Comparison of ENCODE assay signal across 10 mouse cellular contexts in the genomic region with DNA sequence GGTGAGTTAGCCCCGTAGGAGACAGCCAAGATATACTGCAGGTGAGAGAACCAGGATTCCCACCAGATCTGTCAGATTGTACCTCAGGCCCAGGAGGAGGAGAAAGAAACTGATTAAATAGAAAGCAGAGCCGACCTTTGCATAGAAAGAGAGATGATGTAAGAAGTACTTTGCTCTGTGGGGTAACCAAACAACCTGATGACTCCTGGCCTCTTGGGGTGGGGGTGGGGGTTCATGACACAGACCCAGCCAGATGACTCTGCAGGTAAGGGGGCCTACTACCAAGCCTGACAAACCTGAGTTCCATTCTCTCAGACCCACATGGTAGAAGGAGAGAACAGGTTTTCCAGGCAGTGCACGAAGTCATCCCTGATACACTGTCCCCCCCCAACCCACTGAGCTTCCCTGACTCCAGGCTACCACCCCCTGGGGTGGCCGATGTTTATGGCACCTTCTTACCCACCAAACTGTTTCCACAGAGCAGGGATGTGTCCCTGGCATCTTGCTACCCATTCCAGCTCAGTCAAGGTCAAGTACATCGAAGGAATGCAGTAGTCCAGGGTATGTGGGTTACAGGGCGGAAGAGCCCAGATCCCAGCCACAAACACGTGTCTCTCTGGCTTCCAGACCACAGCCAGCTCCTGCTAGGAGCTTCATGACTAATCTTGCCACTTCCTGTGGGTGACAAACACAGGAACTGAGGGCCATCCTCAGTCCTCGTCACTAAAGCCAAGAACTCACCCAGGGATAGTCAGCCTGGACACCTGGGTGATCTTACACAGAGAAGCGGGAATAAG. TPM values are rescaled to one million over a fixed set of nuclear protein-coding genes. Genes with fewer than 3 reads are reported as not detected.
DNase-seq lines count a peak whose midpoint lies in the region; ATAC-seq and TF ChIP-seq lines count a peak whose summit lies in the region.
"Had no signal": no experiment of that assay in that cellular context is flagged by ENCODE, and none has a peak within 500 bp of the region (broad histone marks: within the 10 kb centered on the region; RNA-seq: fewer than 3 reads in every experiment).

No protein-coding gene starts in this region.

- no peak overlapping the region for H3ac ChIP-seq in myocyte (ENCODE audit: control insufficient read depth, insufficient read length)

- H3K4me3 ChIP-seq in heart, embryonic 16.5 days (ENCODE audit: low read length) = no peak overlapping the region
- H3K4me3 ChIP-seq in myocyte = no peak overlapping the region
- H3K4me3 ChIP-seq in midbrain, embryonic 14.5 days (replicated peaks; ENCODE audit: low read depth, low read length) = no peak overlapping the region
- H3K4me3 ChIP-seq: midbrain, embryonic 13.5 days had no signal

- no peak for TF ChIP-seq POLR2A in myocyte (IDR thresholded peaks at IDR 0.05; ENCODE audit: insufficient read length, low read depth)

- intact Hi-C loops in heart, postnatal 25 days (cut with DNase I) = no loop called here

- 56% methylated on average over 9 of the region's 9 CpGs for WGBS in heart, embryonic 16.5 days
- 85% methylated on average over 9 of the region's 9 CpGs for WGBS in midbrain, embryonic 14.5 days

- H3K9ac ChIP-seq in heart, embryonic 16.5 days (ENCODE audit: low read length) = no peak overlapping the region
- H3K9ac ChIP-seq in midbrain, embryonic 14.5 days (replicated peaks; ENCODE audit: low read length) = no peak overlapping the region
- H3K9ac ChIP-seq: midbrain, embryonic 13.5 days had no signal

- no peaks in the 10 kb centered on the region for H3K9me3 ChIP-seq in heart, embryonic 16.5 days (replicated peaks; ENCODE audit: control insufficient read depth, low read length)
- H3K9me3 ChIP-seq in midbrain, embryonic 14.5 days (ENCODE audit: control insufficient read depth, low read length) = no peaks in the 10 kb centered on the region
- H3K9me3 ChIP-seq: midbrain, embryonic 13.5 days had no signal

- H3K4me2 ChIP-seq in heart, embryonic 16.5 days (ENCODE audit: low read depth, low read length) = no peak overlapping the region
- H3K4me2 ChIP-seq in myocyte (ENCODE audit: low read depth) = peak overlapping the region; percentile 87
- H3K4me2 ChIP-seq in midbrain, embryonic 14.5 days (ENCODE audit: low read length) = no peak overlapping the region
- H3K4me2 ChIP-seq: midbrain, embryonic 13.5 days had no signal

- no peak for DNase-seq in heart, postnatal 25 days (ENCODE audit: low spot score)
- peak; percentile 41 for DNase-seq in adrenal gland, postnatal 25 days
- peak; percentile 58 for DNase-seq in kidney, postnatal 10 days
- DNase-seq in thymus, postnatal 25 days = no peak
- DNase-seq in frontal cortex, postnatal 14 days (ENCODE audit: low spot score in 2 of 2) = no peak
- DNase-seq in midbrain, embryonic 14.5 days = no peak
- DNase-seq: cerebellum, postnatal 14 days had no signal

- H3K36me3 ChIP-seq in heart, embryonic 16.5 days (ENCODE audit: control insufficient read depth, insufficient read depth) = no peaks in the 10 kb centered on the region
- no peaks in the 10 kb centered on the region for H3K36me3 ChIP-seq in myocyte (ENCODE audit: control insufficient read depth, insufficient read depth)
- H3K36me3 ChIP-seq in midbrain, embryonic 14.5 days (ENCODE audit: control insufficient read depth, insufficient read depth, low read length) = no peaks in the 10 kb centered on the region
- H3K36me3 ChIP-seq: midbrain, embryonic 13.5 days had no signal

- H3K4me1 ChIP-seq in heart, embryonic 16.5 days (ENCODE audit: control insufficient read depth, insufficient read depth, low read length) = peaks cover 22% of the 10 kb centered on the region
- no peaks in the 10 kb centered on the region for H3K4me1 ChIP-seq in midbrain, embryonic 14.5 days (ENCODE audit: control insufficient read depth, insufficient read depth, low read length)

- H3K27me3 ChIP-seq in heart, embryonic 16.5 days (ENCODE audit: control insufficient read depth, insufficient read depth, low read length) = no peaks in the 10 kb centered on the region; the same call in 1 of the 2 replicates
- no peaks in the 10 kb centered on the region for H3K27me3 ChIP-seq in myocyte (ENCODE audit: control insufficient read depth, insufficient read depth, insufficient read length)
- no peaks in the 10 kb centered on the region for H3K27me3 ChIP-seq in midbrain, embryonic 14.5 days (ENCODE audit: control insufficient read depth, insufficient read depth, low read length)

- H3K27ac ChIP-seq in heart, embryonic 16.5 days (ENCODE audit: low read length) = no peak overlapping the region
- H3K27ac ChIP-seq in midbrain, embryonic 14.5 days (replicated peaks; ENCODE audit: low read depth, low read length) = no peak overlapping the region
- H3K27ac ChIP-seq: midbrain, embryonic 13.5 days had no signal

- peak; percentile 25 for ATAC-seq in heart, embryonic 16.5 days (replicated peaks; ENCODE audit: extremely low read depth, insufficient read depth, low FRiP score)
- ATAC-seq in midbrain, embryonic 14.5 days (ENCODE audit: low FRiP score, low TSS enrichment) = no peak
- ATAC-seq: midbrain, embryonic 13.5 days had no signal

- peaks cover 78% of the 10 kb centered on the region for H3K79me2 ChIP-seq in myocyte (ENCODE audit: control insufficient read depth, insufficient read depth)

TF ChIP-seq in myocyte, 11 proteins besides CTCF, POLR2A, EP300 and RAD21:
- TF ChIP-seq E2F4 (IDR thresholded peaks at IDR 0.05; ENCODE audit: insufficient read depth) (no peak), SRF (IDR thresholded peaks at IDR 0.05; ENCODE audit: control insufficient read depth, insufficient read length, low read depth) (no peak), USF1 (IDR thresholded peaks at IDR 0.05; ENCODE audit: low read depth) (peak; percentile 58), CEBPB (IDR thresholded peaks at IDR 0.05; ENCODE audit: insufficient read depth, poor library complexity, severe bottlenecking) (no peak), MYOG (IDR thresholded peaks at IDR 0.05; ENCODE audit: control insufficient read depth in 1 of 3, insufficient read depth in 1 of 3, insufficient read length in 2 of 3, low read depth in 2 of 3) (peak in 2 of 3 experiments; percentile 26 to 92), TCF12 (IDR thresholded peaks at IDR 0.05; ENCODE audit: insufficient read depth, poor library complexity, severe bottlenecking) (peak; percentile 78), TCF3 (IDR thresholded peaks at IDR 0.05; ENCODE audit: insufficient read length, low read depth) (peak; percentile 50), MAX (IDR thresholded peaks at IDR 0.05; ENCODE audit: low read depth) (peak; percentile 40), MYOD1 (IDR thresholded peaks at IDR 0.05; ENCODE audit: control insufficient read depth in 1 of 3, insufficient read length in 2 of 3, low read depth in 2 of 3) (peak in 2 of 3 experiments; percentile 32 to 74)

RNA-seq across cellular contexts. Expression of gene Syne3, which starts 8.9 kb away (rescaled TPM):
- polyA plus RNA-seq in heart, embryonic 16.5 days (2015; fragmentation: Nextera tagmentation; extraction: Ambion mirVana) = 1.9 and 2.0 TPM in 2 replicates
- 1 to 10 TPM; 6.2 to 7.1 TPM for total RNA-seq in heart, postnatal 25 days (2021)
- total RNA-seq in adrenal gland, postnatal 25 days (2021) = 8.6 and 14.8 TPM in 2 replicates
- 11.6 TPM for polyA plus RNA-seq in myocyte (2012; fragmentation: generic; extraction: Trizol)
- polyA plus RNA-seq in midbrain, embryonic 14.5 days (2014; fragmentation: Nextera tagmentation; extraction: Ambion mirVana) = 0.04 TPM in 1 of 2 replicates, not detected in the other

RNA-seq across cellular contexts. Expression of gene Glrx5, which starts 31.8 kb away (rescaled TPM):
- polyA plus RNA-seq in heart, embryonic 16.5 days (2015; fragmentation: Nextera tagmentation; extraction: Ambion mirVana) = 170 and 173 TPM in 2 replicates
- total RNA-seq in heart, postnatal 25 days (2021) = 10 to 100 TPM; 95.9 to 99.0 TPM
- total RNA-seq in adrenal gland, postnatal 25 days (2021) = 183 and 235 TPM in 2 replicates
- 52.4 TPM for polyA plus RNA-seq in myocyte (2012; fragmentation: generic; extraction: Trizol)
- 171 and 175 TPM in 2 replicates for polyA plus RNA-seq in midbrain, embryonic 14.5 days (2014; fragmentation: Nextera tagmentation; extraction: Ambion mirVana)

Comparison
In these comparisons a context has a peak if more than half of its experiments do, and no peak if none do; other contexts are left out.
1. DNase-seq: peak in adrenal gland, postnatal 25 days (single experiment) and kidney, postnatal 10 days (single experiment); none in heart, postnatal 25 days (single experiment), thymus, postnatal 25 days (single experiment), frontal cortex, postnatal 14 days (0 of 2) and midbrain, embryonic 14.5 days (single experiment).